Mouse (Mus musculus) spleen, postnatal 14 days (tissue): ENCODE measurements around the gene Lactb.

Experiments used
- DNase-seq, 2 experiments: peaks; one replicate each; pipeline ENCODE4 v3.0.0; 2021 to 2022; ENCODE audit warnings: low spot score in 2 of 2

The Lactb gene

DNA sequence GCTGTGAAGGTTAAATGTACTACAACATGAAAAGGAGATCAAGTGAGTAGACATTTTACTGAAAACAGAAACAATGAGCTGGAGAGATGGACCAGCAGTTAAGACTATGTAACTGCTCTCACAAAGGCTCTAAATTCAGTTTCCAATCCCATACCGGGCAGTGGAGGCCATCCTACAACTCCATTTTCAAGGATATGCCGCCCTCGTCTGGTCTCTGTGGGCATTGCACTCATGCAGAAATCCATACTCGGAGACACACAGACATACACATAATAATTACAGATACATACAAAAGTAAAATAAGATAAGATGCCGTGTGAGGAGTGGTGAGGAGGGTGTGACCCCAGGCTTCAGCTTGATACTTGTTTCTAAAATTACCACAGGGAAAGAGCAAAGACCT lies 5.2 kb upstream of the Lactb start:
- DNase-seq, result peak; percentile 69 to 82

DNA sequence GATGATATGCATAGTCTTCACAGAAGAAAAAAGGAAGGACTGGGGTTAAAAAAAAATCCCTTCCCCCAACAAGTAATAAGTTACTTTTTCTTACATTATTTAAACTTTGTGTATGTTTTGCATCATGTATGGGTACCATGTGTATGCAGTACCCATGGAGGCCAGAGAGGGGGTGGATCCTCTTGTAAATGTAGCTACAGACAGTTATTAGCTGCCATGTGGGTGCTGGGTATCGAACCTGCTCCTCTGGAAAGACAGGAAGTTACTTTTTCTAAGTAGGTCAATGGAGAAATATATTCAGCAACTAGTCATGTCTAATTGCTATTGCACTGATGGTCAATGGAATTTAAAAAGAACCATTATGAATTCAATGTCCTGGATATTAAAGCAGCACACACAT lies 3.2 kb upstream of the Lactb start:
- no peak for DNase-seq

DNA sequence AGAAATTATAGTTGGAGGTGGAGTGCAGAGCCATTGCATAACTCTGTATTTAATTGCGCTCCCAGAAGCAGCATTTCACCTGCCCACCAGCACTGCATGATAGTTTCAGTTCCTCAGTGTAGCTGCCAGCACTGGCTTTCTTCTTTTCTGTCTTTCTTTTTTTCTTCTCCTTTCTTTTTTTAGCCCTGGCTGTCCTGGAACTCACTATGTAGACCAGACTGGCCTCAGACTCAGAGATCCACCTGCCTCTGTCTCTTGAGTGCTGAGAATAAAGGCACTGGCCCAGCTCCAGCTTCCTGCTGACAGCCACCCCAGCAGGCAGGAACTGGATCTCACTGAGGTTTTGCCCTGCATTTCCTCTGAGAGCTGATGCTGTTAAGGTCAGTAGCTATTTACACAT lies 2.7 kb upstream of the Lactb start:
- no peak for DNase-seq

DNA sequence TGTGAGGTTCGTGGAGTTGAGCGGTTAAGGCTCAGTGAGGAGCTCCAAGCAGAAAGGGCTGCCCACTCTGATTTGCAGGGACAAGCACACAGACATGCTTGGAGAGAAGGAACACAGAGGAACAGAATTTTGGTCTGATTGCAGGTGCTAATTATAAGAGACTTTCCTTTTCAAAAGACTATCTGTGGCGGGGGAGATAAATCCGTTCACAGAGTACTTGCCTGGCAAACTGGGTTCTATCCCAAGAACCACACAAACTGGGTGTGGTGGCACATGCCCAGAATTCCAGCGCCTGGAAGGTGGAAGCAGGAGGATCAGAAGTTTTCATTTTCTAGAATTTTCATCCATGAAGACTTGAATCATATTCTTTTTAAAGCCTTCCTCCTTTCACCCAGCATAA lies 1.8 kb upstream of the Lactb start:
- no peak for DNase-seq

DNA sequence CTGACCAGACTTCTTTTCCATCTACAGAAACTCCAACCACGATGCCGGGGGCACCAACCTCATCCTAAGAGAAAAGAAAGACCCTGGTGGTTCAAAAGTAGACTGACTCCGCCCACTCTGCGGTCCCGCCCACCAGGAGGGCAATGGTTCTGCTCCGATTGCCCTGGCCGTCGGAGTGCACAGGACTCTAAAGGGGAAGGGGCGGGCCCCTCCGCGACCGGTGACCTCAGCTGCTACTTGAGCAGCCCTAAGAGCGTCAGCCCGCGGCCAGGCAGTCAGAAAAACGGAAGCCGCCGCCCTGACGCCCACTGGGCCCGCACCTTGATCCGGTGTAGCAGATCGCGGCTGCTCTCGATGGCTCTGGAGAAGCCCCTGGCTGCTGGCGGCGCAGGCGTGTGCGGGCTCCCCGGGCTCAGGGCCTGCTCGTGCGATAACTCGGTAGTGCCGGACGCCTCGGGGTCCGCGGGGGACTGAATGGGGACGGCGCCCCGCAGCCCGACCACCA lies 511 bp downstream of the Lactb start:
- DNase-seq, result peak; percentile 67 to 78

DNA sequence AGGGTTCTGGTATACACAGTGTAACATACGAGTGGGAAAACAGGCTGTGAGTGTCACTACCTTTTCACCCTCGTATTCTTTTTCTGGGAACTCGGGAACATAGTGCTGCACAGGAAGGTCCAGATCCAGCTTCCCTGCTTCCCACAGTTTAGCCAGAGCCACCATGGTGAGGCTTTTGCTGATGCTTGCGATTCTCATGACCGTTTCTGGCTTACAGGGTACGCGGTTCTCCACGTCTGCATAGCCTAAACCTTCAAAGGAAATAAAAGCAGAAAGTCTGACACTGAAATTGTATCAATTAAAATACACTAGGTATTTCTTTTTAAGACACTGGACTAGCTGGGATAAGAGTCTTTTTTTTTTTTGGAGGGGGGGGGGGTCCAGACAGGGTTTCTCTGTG lies 4.2 kb downstream of the Lactb start:
- no peak for DNase-seq

DNA sequence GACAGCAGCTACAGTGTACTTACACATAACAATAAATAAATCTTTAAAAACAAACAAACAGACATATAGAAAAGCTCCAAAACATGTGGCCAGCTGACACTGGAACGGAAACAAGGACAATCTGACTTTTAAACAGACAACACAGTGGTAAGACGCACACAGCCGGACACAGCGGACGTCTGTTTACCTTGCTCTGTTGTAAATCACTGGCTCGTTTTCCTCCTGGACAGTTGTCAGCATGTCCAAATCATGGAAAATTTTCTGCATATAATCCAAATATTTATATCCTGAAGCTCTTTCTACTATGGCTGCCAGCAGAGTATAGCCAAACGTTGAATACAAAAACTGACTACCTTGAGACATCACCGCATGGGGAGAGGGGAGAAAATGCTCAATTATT lies 7.8 kb downstream of the Lactb start:
- no peak for DNase-seq

DNA sequence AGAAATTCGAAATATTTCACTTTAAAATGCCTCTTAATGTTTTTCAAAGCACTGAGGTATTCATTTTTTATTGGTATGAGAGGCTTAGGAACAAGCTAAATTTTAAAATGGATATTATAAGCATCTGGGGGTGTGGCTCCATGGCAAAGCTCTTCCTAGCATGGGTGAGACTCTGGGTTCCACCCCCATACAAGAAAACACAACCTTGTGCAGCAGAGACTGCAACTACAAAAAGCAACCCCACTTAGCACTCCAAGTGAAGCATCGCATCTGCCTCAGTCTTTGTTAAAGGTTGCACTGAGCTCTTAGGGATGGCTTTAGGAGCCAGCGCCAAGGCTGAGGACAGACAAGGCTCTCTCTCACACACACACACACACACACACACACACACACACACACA lies 13.8 kb downstream of the Lactb start:
- DNase-seq, result no peak

DNA sequence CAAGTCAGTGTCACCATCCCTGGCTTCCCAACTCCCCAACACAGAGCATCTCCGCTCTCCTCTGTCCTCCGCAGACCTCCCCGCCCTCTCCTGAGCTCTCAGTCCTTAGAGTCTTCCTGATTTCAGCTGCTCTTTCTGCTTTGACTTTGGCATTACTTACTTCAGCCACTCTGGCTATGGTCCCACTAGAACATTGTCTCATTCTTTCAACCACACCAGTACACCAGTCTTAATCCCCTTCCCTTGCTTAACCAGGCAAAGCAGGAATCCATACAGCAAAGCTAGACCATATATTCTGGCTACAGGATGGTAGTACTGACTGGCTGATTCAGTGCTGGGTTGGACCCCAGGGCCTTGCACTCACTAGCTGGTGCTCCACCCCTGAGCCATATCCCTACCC lies 17.8 kb downstream of the Lactb start:
- DNase-seq, result no peak

DNA sequence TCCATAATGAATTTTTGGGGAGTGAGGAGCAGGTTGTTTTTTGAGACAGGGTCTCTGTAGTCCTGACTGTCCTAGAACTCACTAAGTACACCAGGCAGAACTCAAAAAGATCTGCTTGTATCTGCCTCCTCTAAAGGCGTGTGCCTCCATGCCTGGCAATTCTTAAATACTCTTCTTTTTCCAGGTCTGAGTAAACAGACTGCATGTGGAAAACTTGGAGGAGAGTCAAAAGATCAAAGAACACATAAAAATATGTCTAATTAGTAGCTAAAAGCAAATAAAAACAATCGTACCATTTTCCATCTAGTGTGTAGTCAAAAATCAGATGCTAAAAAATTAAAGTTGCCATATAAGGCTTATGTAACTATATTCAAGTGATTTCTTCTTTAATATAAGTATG lies 22.4 kb downstream of the Lactb start:
- no peak for DNase-seq

DNA sequence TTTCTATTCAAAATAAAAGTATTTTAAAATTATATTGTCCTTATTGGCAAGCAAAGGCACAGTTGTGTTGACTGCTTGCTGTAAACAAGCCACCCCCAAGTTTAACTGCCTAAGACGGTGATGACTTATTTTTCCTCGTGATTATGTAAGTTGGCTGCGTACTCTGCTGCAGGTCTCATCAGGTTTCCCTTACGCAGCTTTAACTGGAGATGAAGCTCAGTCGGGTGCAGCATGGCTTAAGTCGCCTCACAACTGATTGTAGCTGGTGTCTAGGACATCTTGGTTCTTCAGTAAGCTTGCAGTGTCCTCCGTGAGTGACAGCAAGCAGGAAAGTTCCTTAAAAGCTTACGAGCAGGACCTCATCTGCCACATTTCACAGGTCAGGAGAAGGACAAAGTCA lies 23.0 kb downstream of the Lactb start:
- no peak for DNase-seq

DNA sequence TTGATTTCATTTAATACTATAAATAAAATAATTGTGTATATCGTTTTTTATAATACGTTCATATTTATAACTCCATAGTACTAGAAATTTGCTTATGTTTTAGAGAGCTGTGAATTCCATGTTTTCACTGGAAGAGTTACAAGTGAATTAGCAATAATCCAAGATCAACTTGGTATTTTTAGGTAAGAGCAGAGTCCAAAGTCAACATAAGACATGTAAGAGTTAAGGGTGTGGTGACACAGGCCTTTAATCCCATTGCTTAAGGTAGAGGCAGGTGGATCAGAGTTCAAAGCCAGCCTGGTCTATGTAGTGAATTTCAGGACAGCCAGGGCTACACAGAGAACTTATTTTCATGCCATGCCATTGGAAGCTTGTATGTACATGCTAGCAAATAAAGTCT lies 26.7 kb downstream of the Lactb start:
- no peak for DNase-seq

DNA sequence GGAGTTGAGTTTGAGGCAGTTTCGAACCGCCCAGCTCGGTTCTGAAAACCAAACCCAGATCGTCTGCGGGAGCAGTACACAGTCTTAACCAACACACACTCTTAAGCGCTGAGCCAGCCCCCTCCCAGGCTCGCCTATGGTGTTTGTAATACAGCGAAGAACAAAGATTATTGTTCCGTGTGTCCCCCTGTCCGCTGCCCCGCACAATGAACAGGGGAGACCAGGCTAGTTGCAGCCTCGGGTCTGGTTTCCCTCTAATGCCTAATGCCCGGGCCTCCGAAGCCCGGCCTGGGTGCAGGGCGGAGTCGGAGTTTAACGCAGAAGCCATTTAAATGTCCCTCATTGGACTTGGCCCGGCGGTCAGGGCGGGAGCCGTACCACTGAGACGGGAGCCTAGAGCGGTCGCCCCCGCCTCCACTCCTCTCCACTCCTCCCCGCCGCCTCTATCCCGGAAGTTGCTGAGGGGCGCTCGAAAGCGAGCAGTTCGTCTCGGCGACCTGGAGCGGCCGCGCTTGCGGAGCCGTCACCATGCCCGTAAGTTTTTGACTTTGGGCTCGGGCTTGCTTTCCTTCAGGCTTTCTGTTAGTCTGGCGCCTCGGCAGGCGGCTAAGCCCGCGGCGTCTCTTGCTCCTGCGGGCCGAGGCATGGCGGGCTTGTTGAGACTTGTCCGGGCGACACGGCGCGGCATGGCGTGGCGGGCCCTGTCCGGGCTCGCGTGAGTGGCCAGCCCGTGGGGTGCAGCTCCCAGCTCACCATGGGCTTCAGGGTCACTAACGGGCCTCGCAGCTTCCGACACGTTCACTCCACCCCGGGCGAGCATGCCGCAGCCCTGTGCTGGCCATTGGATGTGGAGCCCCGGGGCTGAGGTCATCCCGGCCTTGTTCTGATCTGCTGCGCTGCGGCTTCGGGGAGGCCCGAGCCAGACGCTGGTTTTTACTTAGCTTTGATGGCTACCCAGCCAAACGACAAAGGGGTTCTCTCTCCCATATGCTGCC lies 29.3 kb downstream of the Lactb start, which contains the start of gene Rps27l:
Rps27l (plus strand) TSS at position 440 of the 995 bp plus-strand sequence.
- peak; percentile 90 to 93 for DNase-seq

DNA sequence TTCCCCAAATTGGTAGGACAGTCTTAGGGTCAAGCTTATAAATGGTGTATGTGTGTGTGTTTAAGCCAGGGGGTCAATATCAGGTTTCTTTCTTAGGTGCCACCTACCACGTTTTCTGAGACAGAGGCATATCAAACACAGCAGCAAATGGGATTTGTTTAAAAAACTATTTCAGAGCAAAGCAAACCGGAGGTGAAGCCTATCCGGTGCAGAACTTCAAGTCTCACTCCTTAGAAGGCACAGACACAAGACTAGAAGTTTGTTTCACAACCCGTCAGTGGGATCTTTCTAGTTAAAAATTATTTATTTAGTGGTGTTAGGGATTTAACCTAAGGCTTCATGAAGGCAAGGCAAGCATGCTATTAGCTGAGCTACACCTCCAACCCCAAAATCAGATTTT lies 30.1 kb downstream of the Lactb start:
- DNase-seq, result no peak

DNA sequence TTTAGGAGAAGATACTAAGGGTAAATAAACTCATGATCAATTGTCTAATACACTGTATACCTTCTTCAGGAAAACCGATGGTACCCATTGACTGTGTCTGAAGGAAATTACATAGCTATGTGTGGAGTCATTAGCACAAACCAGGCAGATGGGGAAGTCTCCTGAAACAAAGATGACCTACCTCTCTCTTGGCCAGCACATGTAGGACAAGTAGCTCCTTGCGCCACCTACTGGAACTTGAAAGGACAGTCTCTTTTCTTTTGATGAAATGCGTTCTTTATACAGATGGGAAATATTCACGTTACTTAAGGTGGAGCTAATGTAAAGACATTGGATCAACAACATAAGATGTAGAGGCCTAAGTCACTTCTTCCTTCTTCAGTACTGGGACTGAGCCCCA lies 36.4 kb downstream of the Lactb start:
- peak in 1 of 2 experiments; percentile 31 for DNase-seq

DNA sequence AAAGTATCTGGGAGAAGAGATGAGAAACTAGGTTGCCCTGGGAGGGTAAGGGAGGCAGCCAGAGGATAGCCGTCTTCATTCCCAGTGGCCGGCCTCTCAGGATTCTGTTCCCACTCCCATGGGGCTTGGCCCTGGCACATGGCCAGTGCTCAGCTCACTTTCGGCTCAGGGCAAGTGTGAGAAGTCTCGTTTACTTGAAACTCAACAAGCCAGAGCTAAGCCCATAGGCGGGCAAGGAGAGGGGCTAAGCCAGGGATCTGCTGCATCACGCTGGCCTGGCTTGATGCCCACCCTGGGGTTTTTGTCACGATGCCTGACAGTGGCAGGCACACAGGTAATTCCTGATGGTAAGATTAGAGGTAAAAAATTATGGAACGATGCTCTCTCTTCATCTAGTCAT lies 37.8 kb downstream of the Lactb start:
- no peak for DNase-seq

DNA sequence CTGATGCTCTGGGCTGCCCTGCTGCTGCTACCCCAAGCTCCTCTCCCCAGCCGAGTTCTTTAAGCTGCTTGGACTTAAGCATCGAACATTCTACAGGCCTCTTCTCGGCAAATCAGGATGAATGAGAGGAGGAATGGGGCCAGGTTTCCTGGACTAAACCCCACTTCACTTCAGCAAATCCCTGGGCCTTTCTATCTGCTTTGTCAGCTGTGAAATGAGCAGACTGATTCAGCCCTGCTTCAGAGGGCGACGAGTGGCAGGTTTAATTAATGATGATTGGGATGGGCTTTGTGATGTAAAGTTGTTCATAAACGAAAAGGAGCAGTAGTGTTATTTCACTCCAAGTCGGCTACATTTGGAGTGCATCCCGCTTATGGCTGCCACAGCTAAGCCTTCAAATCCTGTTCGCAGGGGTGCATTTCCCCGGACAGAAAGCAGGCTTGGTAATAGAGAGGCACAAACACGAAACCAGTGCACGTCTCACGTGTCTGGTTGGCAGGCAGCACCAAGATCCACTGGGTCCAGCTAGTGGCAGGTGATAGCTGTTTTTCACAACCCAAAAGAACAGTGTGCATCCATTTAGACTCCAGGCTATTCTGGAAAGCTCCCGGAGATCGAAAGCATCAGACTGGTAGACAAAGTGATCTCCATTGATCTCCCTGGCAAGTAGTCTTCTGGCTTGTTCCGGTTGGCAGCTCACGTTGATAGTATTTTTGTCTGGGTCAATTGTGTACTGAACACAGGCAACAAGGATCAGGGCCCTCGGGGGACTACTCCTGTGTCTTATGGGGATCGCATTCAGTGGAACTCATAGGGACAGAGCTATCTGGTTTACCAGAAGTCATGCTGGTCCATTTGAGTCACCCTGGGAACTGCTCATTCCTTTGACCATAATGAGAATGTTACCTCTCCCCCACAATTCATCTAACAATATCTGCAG lies 41.1 kb downstream of the Lactb start:
- DNase-seq, result no peak

DNA sequence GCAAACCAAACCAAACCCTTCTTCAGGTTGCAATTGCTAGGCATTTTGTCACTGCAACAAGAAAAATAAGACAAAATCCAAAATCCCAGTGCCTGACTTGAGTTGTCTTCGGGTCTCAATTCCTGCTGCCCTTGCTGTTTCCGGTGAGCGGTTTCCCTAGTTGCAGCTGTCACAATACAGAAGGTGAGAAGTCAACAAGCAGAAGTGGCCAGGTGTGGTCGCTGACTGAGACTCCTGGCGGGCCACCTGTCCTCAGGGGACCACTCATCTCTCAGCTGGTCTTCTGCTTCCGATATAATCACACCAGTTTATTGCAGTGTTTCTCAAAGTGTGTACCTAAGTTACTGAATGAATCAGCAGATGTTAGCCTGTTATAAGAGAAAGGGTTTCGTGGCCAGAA lies 44.9 kb downstream of the Lactb start:
- DNase-seq, result no peak

DNA sequence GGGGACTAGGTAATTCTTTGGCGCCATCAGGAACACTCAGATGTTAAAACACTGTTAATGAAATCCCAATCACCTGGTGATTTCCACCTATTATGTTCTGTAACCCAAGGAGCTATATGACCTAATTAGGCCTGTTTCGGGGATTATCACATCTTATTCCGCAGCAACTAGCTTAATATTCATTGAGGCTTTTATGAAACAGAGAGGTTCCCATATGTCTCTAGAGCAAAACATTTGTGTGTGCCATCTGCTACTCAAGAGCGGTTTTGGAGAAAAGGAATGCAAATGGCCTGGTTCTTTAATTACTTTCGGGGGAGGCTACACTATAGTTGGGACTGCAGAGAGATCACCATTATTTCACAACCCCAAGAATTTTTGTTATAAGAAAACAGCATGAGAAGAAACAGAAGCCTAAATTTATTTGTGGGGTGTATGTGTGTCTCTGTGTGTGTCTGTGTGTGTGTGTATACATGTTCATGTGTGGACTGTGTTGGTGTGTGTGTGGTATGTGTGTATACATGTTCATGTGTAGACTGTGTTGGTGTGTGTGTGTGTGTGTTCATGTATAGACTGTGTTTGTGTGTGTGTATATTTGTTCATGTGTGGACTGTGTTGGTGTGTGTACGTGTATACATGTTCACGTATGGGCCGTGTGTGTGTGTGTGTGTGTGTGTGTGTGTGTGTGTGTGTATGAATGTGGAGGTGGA lies 47.4 kb downstream of the Lactb start:
- no peak for DNase-seq

DNA sequence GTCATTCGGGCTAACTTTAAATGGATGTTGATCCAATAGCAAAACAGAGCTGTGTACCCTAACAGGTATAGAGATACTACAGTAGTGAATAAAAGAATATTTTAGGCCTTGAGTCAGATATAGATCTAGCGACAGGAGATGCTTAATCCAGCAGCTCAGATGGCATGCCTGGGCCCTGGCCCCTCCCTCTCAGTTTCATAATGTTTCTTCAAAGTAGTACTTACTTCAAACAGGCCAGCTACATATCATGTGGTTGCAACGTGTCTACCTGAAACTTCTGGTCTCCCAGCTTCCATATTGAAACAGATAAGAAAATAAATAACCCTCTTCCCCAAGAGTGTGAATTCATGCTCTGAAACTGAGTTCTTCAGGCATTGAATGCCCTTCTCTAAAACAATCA lies 49.4 kb downstream of the Lactb start:
- DNase-seq, result no peak

DNA sequence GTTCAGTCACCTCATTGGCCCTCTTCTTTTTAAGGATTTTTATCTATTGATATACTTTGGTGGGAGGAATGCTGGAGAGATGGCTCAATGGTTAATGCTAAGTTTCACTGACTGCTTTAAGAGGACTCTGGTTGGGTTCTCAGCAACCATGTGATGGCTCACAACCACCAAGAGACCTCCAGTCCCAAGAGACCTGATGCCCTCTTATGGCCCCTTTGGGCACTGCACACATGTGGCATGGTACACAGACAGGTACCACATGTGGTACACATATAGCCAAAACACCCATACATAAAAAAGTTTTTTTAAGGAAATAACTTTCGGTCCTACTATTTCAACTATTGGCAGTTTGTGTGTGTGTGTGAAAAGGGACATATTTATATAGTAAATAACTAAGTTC lies 53.2 kb downstream of the Lactb start:
- no peak for DNase-seq
